Mouse (Mus musculus) erythroblast, embryonic 14.5 days (primary cell): ENCODE results near the gene Mt2.

Source experiments
- GATA1 ChIP-seq: IDR thresholded peaks from 2 replicates; pipeline ENCODE4 v1.6.1; 2012; ENCODE audit warnings: low read length, inconsistent platforms, mixed read lengths
- TAL1 ChIP-seq: IDR thresholded peaks from 3 replicates; pipeline ENCODE4 v1.6.1; 2012; ENCODE audit warnings: low read length, inconsistent platforms, mixed read lengths

DNA sequence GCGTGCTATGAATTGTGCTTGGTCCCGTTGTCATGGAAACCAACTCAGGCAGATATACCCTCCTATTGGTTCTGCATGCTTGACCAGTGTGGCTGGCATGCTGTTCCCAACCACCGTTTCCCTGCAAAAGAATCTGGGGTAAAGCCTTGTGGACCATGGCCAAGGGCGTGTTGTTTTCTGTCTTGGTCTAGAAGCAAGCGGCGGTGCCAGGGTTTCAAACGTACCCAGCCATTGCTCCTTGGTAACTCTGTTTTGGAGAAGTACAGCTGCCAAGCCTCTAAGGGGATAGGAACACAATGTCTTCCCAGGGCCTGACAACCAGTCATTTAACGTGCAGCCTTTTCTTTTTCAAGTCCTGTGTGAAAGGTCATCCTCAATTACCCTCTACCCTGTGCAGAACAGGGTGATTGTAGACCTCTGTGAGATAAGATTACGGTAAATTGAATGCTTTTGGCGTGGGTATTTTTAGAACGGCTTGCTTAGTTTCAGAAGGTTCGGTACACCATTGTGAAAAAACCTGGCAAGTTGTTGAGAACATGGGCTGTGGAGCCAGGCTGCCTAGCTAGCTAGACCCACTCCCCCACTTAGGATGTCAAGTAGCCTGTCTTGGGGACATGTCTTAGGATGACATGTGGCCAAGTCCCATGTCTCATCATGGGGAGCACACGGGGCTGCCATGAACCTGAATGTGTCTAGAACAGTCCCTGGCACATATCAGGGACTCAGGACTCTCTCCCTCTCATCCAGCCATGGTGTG lies 17.0 kb downstream of the Mt2 start:
- TF ChIP-seq GATA1 (no peak), TAL1 (no peak)
